Mouse (Mus musculus): ENCODE measurements around the gene Snx30. TPM values are rescaled to one million over a fixed set of nuclear protein-coding genes. Genes with fewer than 3 reads are reported as not detected.

The Snx30 gene
- total RNA-seq, 2 experiments from 2014 or later, result 5.6 to 6.4 TPM

DNA sequence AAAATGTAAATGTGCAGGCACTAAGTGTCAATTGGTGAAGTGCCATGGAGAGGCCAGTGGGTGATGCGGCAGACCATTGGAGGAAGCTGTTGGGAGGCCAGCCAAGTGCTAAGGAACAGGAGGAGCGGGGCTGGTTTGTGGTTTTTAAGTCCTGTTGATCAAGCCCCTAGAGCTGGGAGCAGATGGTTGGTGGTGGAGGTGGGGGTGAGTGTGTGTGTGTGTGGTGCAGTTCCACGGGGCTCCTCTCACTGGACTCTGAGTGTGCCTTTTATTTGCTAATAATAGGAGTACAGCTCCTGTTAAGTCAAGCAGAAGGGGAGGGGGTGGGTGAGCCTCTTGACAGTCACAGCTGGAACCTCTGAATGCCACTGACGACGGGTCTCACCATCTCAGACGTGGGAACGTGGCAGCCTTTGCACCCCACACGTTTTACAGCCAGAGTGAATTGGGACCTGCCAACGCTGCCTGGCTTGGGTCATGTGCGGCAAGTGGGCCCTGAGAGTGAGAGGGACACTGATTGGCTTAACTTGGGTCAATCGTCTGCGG is 13.9 kb downstream of the Snx30 start:
- DNase-seq, result no peak
- intact Hi-C loops (cut with DNase I), result no loop called here

DNA sequence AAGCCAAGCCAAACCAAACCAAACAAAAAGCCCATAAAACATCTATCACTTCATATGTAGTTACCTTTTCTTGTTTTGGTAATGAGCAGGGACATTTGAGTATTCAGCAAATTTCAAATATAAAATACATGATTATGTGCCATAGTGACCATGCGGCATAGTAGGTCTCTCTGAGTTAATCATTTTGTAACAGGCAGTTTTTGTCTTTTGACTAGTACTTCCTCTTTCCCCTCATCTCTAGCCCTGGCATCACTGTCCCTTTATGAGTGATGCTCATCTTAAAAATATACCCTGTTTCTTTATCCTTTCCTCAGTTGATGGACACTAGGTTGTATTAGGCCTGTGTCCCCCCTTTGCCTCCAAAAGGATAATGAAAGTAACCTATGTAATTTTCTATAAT is 15.9 kb downstream of the Snx30 start:
- intact Hi-C loops (cut with DNase I), result no loop called here
- no peak for DNase-seq

DNA sequence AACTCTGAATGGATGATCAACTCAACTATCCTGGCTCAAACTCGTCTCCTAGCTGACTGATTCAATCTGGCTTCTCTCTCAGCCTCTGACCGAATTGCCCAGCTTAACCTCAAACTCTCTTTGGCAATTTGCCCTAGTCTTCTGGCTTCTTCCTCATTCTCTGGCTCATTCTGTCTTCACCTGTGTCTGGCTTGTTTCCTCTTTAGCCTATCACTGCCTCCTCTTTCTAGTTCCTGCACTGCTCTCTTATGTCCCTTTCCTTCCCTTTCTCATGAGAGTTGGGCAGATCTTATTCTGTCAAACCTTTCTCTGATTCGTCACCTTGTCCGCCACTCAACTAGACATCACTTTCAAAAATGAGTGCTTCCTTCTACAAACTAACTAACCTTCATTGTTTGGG is 16.5 kb downstream of the Snx30 start:
- DNase-seq, result no peak
- intact Hi-C loops (cut with DNase I), result no loop called here

DNA sequence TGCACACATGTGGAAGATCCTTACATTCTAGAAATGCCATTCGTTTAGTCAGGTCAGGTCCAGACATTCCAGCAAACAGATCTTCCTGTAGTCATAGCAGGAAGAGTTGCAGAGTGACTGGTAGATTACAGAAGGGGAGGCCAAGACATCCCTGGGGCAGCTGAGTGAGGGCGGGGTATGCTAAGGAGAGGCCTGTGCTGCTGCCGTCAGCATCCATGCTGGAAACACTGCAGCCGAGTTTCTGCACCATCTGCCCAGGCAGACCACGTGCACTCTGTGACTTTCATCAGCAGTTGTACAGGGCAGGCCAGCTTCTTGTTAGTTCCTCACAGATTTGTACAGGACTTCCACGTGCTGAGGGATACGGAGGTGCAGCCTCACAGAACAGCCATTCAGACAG is 17.8 kb downstream of the Snx30 start:
- intact Hi-C loops (cut with DNase I), result no loop called here

DNA sequence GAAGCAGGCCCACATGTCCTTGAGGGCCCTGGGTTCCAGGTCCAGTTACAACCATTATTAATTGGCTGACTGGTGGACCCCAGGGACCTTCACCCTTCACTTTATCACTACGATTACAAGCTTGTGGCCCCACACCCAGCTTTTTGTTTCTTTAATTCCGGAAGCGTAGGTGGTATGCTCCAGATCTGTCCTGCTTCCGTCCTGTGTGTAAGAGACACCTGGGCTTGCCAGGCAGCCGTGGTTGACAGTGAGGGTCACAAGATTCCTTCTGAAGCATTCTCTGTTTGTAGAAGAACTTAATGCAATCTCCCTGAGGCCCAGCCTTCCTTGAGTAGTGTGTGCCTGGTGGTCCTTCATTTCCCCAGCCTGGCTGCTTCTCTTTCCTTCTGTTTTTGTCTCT is 19.2 kb downstream of the Snx30 start:
- intact Hi-C loops (cut with DNase I), result no loop called here
- DNase-seq, result no peak

More for the DNA sequence above, 17.8 kb downstream of the Snx30 start:
- peak; percentile 29 to 47 for DNase-seq

DNA sequence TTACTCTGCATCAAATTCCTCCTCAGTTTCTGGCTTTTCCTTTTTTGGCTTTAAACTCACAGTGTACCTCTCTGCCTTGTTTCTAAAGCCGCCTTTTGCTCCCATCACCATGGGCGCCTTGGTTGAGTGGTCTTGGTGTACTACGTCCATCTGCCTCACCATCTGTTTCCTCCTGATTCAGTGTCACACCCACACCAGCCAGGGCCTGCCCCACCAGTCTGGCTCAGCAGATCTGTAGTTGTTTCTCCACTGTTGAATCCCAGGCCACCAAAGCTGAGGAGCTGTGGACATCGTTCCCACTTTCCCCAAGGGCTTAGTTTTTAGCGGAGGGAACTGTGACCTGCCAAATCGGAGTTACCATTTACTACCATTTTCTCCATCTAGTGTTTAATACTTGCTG is 20.0 kb downstream of the Snx30 start:
- intact Hi-C loops (cut with DNase I), result no loop called here
- no peak for DNase-seq

DNA sequence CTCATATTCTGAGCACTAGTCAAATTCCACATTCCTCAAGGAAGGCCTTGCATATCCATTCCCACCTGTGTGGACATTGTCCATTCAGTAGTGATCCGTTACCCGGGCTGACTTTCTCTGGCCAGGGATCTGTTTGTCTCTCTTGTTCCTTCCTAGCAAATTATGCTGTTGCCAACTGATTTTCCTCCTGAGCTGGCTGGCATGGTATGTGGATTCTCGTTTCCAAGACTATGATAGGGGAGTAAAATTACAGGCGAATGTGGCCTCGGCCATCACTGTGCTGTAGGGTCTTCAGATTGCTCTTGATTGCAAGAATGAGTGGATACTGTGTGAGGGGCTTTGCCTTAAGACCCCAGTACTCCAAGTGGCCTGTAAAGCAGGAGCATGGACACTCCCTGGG is 20.7 kb downstream of the Snx30 start:
- no peak for DNase-seq
- intact Hi-C loops (cut with DNase I), result no loop called here

DNA sequence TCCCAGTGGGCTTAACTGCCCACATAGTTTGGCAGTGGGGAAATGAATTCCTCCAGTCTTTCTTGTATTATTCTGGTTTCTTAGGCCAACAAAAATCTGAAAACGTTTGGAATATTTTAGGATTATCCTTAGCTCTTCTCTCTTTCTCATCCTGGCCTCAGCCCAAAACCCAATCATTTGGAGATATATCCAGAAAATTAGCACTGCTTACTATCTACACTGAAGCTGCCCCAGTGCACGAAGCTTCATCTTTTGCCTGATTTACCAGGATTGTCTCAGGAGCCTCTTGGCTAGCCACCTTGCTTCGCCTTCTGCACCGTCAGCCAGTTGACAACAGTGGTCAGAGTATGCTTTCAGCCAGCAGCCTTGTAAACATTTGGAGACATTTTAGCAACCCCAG is 23.4 kb downstream of the Snx30 start:
- DNase-seq, result no peak
- intact Hi-C loops (cut with DNase I), result no loop called here

DNA sequence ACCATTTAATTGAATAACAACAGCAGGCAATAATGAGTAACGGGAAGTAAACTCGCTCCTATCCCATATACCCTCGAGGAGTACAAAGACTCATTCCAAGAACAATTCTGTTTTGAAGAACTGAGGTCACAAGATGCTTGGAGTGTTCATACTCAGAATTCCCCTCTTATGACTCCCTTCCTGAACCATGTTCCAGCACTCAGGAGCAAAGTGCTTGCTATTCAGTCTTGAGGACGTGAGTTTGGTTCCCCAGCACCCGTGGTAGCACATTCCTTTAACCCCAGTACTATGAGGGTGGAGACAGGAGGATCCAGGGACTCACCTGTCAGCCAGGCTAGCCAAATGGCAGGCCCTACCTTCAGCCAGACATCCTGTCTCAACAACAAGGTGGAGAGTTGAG is 25.4 kb downstream of the Snx30 start:
- intact Hi-C loops (cut with DNase I), result no loop called here

DNA sequence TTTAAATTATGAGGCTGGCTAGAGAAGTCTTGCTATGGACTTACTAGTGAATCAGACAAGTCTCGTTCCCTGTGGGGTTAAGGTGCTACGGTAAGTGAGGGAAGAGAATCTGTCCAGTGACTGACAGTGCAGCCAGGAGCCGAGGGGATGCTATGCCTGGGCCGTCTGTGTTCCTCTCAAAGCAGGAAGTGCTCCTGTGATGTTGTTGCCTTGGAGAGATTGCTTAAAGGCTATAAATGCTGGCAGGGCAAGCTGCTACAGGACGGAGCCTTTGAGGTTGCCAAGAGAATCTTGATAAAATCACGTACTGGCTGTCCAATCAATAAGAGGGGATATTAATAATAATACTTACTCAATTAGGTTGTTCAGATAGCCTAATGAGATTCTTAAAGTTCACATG is 27.2 kb downstream of the Snx30 start:
- intact Hi-C loops (cut with DNase I), result no loop called here
- no peak for DNase-seq

More for the DNA sequence above, 25.4 kb downstream of the Snx30 start:
- DNase-seq, result no peak

DNA sequence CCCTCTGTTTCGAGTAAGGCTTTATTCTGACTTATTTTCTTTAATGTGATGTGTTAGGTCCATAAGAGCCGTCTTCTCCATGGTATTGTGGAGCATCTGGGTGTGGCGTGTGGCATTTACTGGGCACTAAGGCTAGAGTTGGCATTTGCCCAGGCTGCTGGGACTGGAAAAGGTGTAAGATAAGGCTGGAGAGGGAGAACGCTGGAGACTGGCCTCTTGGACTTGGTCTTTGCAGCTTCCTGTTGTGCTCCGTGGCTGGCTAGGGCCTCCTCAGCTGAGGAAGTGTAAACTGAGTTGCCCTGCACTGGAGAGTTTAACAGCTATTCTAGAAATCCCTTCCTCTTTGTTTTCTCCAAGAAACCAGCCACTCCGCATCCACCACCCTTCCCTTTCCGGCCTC is 32.0 kb downstream of the Snx30 start:
- DNase-seq, result peak; percentile 39 to 54
- intact Hi-C loops (cut with DNase I), result no loop called here

DNA sequence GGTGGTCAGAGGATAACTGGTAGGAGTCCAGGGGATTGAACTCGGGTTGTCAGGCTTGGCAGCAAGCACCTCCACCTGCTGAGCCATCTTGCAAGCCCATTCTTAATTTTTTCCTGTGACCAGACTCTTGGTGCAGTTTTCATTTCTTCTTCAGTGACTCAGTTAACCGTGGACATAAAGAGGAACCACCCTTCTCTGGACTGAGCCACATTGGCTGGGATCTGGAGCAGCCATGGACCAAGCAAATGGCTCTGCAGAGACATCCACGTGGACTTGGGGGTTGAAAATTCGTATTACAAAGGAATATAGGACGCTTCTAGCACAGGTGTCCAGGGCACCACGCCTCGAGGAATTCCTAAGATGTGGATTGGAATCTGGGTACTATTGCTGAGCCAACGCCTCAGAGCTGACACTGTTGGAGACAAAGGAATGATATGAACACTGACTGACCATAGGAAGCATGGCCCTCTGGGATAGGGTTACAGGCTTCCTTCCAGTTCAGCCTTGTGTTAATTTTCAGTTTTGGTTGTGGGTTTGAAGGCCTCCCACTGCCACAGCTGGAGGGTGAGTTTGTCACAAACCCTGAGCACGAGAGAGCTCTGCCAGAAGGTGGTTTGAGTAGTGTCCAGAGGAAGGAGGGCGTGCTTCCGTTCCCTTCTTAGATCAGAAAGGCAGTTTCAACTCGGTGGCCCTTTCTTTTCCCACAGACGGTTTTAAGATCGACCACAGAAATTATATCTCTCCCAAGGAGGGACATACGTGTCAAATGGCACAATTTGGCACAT is 39.0 kb downstream of the Snx30 start:
- intact Hi-C loops (cut with DNase I), result loop anchor here (5.0 kb wide), 1 partner anchor 37 kb away; the partner anchor contains the start of gene Snx30

DNA sequence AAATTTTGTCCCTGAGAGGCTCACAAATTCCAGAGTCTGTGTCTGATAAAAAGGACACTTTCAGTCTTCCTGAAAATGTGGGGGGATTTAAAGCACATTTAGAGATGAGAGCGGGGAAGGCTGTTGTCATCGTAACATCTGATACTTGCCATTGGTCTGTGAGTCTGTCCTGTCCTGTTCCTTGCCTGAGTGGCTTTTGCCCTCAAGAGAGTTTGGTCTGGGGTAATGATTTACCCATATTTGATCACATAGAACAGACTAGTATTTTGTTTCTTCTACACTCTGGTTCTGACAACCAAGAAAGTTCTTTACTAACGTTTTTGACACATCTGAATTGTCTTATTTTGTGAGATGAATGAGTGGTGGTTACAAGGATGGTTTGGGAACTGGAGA is 39.6 kb downstream of the Snx30 start:
- no peak for DNase-seq
- intact Hi-C loops (cut with DNase I), result loop anchor here (5.0 kb wide), 1 partner anchor 38 kb away; the partner anchor contains the start of gene Snx30

More for the DNA sequence above, 39.0 kb downstream of the Snx30 start:
- no peak for DNase-seq

DNA sequence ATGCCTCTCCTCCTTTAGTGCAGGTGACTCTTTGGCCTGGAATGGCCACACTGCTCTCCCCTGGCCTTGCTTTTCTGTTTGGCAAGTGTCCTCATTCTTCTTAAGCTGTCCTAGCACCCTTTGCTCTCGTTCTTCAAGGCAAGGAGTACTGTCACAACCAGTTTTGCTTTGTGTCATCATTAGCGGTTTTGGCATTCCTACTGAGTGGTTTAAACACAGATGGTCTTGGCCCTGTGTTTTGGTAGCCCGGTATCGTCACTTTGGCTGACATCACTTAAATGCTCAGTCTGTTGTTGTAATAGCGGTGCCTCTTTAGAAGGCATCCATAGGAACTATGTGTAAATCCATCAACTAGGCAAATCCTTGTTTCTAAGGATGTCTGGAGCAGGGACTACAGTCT is 41.8 kb downstream of the Snx30 start:
- intact Hi-C loops (cut with DNase I), result loop anchor here (5.0 kb wide), 1 partner anchor 40 kb away; the partner anchor contains the start of gene Snx30

DNA sequence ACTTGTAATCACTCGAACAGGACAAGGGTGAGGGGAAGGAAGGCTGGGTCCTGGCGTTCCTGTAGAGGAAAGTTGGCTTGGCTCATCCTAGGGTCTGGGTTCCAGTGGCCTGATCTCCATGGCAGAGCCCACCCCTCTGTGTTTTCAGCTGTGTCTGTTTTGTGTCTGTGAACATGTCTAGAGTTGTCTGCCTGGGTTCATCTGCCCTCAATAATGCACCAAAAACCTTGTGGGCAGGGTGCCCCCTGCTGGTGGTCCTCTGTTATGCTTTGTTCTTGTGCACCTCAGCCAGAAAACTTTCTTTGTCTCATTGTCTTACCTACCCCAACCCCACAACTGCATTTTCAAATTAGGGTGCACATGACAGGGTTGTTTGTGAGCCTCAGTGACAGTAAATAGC is 44.5 kb downstream of the Snx30 start:
- intact Hi-C loops (cut with DNase I), result loop anchor here (1.0 to 5.0 kb wide), 3 partner anchors 21 to 233 kb away; no protein-coding TSS in a partner anchor
- peak; percentile 85 to 87 for DNase-seq

More for the DNA sequence above, 41.8 kb downstream of the Snx30 start:
- DNase-seq, result no peak

DNA sequence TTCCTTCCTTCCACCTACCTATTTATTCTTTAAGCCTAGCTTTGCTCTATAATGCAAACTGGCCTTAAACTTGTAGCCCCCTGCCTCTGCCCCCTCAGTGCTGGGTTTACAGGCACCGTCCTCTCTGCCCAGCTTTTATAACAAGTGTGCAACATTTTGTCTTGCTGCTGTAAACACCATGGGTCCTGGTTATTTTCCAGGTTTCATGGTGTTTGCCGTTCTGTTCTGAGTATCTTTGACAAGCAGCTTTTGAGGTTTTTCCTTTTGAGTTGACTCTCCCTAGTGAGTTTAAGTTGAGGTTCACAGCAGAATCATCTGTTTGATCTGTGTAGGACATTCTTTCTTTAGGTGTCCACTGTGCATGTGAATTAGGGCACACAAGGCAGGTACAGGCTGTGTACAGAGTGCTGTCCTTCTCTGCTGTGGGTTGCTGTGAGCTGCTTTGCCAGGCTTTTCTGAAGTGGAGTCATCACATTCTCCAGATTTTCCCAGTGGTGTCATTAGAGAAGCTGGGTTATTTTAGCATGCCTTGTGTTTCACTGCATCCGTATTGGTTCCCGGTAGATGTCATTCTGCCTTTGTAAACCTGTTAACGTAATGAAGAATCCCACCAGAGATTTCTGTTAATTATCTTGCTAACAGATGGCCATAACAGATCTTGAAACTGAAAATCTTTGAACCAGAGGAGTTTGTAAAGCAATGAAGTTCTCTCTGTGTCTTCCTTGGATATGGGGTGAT is 45.4 kb downstream of the Snx30 start:
- intact Hi-C loops (cut with DNase I), result loop anchor here (1.0 to 5.0 kb wide), 3 partner anchors 20 to 234 kb away; no protein-coding TSS in a partner anchor
- no peak for DNase-seq

DNA sequence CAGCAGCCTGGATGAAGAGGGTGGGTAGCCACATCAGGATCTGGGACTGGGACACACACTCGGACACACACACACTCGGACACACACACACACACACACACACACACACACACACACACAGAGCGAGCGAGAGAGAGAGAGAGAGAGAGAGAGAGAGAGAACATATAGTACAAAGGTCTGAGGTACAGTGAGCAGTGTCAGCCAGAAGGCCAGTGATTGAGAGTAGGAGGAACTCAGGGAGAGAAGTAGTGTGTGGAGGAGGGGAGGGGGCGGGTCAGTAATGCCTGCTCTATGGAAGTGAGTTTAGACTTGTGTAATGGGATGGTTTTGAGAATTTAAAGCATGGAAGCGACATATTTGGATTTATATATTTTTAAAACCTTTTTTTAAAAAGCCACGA is 47.5 kb downstream of the Snx30 start:
- no peak for DNase-seq
- intact Hi-C loops (cut with DNase I), result loop anchor here (5.0 kb wide), 1 partner anchor 236 kb away; no protein-coding TSS in a partner anchor

DNA sequence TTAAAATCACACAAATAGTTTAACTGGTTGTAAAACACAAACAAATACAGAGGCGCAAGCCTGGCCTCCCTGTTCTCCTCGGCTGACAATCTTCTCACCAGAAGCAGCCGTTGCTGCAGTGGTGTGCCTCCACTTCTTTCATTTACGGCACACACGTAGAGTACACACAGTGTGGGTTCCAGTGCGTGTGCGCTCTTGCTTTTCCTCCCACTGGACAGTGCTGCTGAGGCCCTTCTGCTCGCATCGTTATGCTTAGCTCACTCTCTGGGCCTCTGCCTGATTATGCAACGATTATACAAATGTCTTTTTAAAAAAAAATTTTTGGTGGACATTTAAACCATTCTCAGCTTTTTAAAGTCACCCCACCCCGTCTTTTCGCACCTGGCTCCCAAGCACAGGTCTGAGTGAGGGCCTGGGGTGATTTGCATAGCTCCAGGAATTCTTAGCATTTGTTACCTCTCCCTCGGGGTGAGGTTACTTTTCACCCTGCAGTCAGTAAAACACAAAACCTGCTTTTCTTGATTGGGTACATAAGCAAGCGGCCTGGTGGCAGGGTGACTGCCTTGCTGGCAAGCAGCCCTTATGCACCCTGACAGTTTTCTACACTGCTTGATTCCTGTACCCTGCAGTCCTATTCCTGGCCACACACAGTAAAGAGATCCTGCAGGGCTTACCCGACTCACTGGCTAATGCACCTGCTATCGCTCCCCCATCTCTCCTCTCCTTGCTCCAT is 54.2 kb downstream of the Snx30 start:
- DNase-seq, result no peak
- intact Hi-C loops (cut with DNase I), result no loop called here

DNA sequence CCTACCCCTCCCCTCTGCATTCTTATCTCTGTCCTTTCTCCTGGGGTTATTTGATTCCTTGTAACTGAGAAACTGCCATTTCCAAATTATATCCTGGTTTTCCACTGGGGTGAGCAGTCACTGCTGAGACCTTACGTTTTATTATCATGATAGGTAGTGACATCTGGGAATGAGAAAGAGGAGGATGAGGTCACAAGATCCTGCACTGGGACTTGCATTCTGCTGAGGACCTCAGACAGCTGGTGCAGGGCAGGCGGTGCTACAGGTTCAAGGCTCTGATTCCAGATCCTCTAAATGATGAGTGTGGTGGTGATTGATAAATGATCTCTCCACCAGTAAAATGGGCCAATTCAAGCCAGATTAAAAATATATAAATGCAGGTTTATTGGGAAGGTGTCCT is 54.8 kb downstream of the Snx30 start:
- no peak for DNase-seq
- intact Hi-C loops (cut with DNase I), result no loop called here

DNA sequence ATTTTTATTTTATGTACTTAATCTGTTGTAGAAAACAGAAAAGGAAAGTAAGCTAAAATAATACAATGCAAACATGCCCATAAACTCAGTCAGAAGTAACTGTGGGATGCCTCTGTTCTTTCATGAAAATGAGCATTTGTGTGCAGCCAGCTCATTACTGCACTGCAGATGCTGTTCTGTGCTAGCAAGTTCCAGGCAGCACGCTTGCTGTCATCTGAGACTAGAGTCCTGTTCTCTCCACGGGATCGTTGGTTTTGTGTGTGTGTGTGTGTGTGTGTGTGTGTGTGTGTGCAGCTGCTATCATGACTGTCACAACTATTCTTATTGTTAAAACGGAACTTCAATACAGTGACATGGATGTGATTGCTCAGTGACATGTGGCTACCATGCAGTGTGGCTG is 56.2 kb downstream of the Snx30 start:
- no peak for DNase-seq
- intact Hi-C loops (cut with DNase I), result no loop called here

DNA sequence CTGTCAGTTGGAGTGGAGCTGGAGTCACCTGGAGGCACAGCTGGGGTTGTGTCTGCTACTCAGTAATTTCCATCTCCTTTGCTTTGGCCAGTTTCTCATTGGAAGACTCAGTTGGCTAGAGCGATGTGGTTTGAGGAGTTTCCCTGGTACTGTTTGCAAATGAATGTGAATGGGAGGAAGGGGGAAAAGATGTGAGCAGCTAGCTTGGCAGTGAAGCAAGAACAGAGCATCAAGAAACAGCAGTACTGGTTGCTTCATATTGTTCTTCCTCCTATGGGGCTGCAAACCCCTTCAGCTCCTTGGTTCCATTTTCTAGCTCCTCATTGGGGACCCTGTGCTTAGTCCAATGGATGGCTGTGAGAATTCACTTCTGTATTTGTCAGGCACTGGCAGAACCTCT is 56.7 kb downstream of the Snx30 start:
- DNase-seq, result no peak
- intact Hi-C loops (cut with DNase I), result no loop called here
